Mouse (Mus musculus) hindbrain, embryonic 15.5 days (tissue): Measurements from ENCODE around the gene Tmem26. TPM values are rescaled to one million over a fixed set of nuclear protein-coding genes. Genes with fewer than 3 reads are reported as not detected.

ENCODE experiments used
- ATAC-seq: fragments of 200-750 bp; cut with Nextera tagmentation; 2 replicates; pipeline ENCODE4 v1.8.0; 2017; ENCODE audit warnings: low read depth, moderate number of reproducible peaks, moderate TSS enrichment; ENCODE audit not compliant: low FRiP score
- H3K27ac ChIP-seq: fragments of 300-500 bp; sonication (generic); replicated peaks from 2 replicates; pipeline ENCODE4 v1.5.1; 2015; ENCODE audit warnings: mild to moderate bottlenecking, inconsistent platforms
- H3K27me3 ChIP-seq: fragments of 300-500 bp; sonication (generic); 2 replicates; pipeline ENCODE4 v1.6.1; 2015; ENCODE audit warnings: control low read depth, inconsistent platforms
- H3K36me3 ChIP-seq: fragments of 300-500 bp; sonication (generic); 2 replicates; pipeline ENCODE4 v1.6.1; 2015; ENCODE audit warnings: control low read depth, inconsistent platforms
- H3K4me1 ChIP-seq: fragments of 300-500 bp; sonication (generic); replicated peaks from 2 replicates; pipeline ENCODE4 v1.6.1; 2015; ENCODE audit warnings: control low read depth, inconsistent platforms
- H3K4me2 ChIP-seq: fragments of 300-500 bp; sonication (generic); 2 replicates; pipeline ENCODE4 v1.6.1; 2015; ENCODE audit warnings: moderate library complexity, mild to moderate bottlenecking, inconsistent platforms
- H3K4me3 ChIP-seq: fragments of 300-500 bp; sonication (generic); 2 replicates; pipeline ENCODE4 v1.5.1; 2015; ENCODE audit warnings: mild to moderate bottlenecking, inconsistent platforms
- H3K9ac ChIP-seq: fragments of 300-500 bp; sonication (generic); 2 replicates; pipeline ENCODE4 v1.6.1; 2015; ENCODE audit warnings: inconsistent platforms
- H3K9me3 ChIP-seq: fragments of 300-500 bp; sonication (generic); 2 replicates; pipeline ENCODE4 v1.6.1; 2016; ENCODE audit warnings: control low read depth, inconsistent platforms
- WGBS: fragments of 180-500 bp; shearing (Covaris S2); methylation state at CpG from one replicate; pipeline ENCODE4 v1.1.7; 2015; 5-methylcytosine and 5-hydroxymethylcytosine counted together
- polyA plus RNA-seq: library from polyadenylated mRNA; unstranded; fragments of >200 nt; fragmentation: Nextera tagmentation; extraction: Ambion mirVana; gene quantifications from 2 replicates; pipeline ENCODE4 v1.2.1, GENCODE M21; 2015

The Tmem26 gene
- polyA plus RNA-seq, 1 experiment from 2014 or later, result 7.4 TPM

DNA sequence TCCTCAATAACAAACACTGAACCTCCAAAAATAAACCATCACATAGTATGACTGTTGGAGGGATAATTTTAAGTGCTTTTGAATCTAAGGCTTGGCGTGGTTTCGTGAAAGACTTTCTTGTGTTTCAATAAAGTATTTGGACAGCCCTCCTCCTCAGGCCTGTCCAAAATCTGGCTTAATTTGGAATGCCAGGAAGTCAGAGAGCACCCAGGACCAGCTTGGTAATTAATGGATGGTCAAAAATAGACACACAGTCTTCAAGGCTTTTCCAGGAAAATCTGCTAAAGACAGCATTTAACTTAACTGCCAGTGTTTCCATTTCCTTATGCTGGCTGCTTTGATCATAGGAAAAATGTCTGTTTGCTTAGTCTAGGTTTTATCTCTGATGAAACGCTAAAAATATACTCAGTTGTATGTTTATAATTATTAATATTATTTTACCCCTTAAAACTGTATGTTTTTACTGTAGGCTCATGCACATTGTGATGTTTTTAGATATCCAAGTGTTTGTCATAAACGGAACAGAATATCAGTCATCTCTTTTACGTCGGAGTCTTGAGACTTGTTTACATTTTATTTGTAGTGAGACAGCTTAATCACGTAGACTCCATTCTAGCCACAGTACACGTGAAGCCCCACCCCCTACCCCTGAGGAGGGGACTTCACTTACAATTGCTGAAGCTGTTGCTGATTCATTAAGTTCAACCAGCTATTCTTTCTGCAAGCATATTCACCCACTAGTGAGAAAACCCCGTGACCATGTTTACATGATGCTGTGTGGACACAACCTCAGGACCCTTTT is 57.8 kb downstream of the Tmem26 start:
- H3K4me2 ChIP-seq, result no peak overlapping the region
- WGBS, result 81% methylated on average over 9 of the region's 9 CpGs
- no peak for ATAC-seq
- no peaks in the 10 kb centered on the region for H3K9me3 ChIP-seq
- no peak overlapping the region for H3K27ac ChIP-seq
- H3K9ac ChIP-seq, result no peak overlapping the region
- H3K4me1 ChIP-seq, result no peaks in the 10 kb centered on the region
- H3K36me3 ChIP-seq, result no peaks in the 10 kb centered on the region
- H3K27me3 ChIP-seq, result no peaks in the 10 kb centered on the region
- H3K4me3 ChIP-seq, result no peak overlapping the region

DNA sequence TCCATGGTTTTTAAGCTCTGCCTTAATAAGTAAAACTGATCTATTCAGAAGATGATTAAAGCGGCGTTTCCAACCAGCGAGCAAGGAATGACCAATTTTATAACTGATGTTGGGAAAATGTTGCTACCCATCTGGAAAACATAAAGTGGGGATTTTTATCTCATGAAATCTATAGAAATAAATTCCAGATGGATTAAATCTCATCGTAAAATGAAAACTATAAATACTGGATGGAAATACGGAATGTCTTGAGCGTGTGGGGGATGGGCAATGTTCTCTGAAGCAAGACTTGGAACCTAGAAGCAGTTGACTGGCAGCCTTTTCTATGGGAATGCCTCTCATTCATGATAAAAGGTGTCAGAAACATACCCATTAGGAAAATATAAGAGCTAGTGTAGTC is 59.3 kb downstream of the Tmem26 start:
- WGBS, result 91% methylated on average over 6 of the region's 6 CpGs
- no peak for ATAC-seq

DNA sequence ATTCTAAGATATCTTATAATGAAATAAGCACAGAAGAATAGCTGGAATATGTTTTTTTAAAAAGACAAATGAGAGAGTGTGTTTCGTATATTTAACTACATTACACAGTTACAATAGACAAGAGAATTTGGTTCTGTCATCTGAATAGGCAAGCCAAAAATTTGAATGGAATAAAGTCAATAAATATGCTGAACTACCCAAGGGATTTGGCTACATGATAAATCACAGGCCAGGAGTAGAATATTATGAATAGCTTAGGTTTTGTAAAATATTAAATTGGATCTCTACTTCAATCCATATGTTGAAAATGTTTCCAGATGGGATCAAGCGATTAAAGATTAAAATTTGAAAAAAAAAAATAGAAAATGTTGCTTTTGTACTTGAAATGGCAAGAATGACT is 60.4 kb downstream of the Tmem26 start:
- no peaks in the 10 kb centered on the region for H3K4me1 ChIP-seq
- H3K27me3 ChIP-seq, result no peaks in the 10 kb centered on the region
- no peaks in the 10 kb centered on the region for H3K9me3 ChIP-seq
- no peaks in the 10 kb centered on the region for H3K36me3 ChIP-seq
- H3K4me2 ChIP-seq, result no peak overlapping the region
- no peak for ATAC-seq
- WGBS, result 89% methylated on average over 2 of the region's 2 CpGs
- H3K27ac ChIP-seq, result no peak overlapping the region
- no peak overlapping the region for H3K9ac ChIP-seq
- H3K4me3 ChIP-seq, result no peak overlapping the region

More for the DNA sequence above, 59.3 kb downstream of the Tmem26 start:
- Histone ChIP-seq H3K27me3 (no peaks in the 10 kb centered on the region), H3K4me1 (no peaks in the 10 kb centered on the region), H3K27ac (no peak overlapping the region), H3K9ac (no peak overlapping the region), H3K36me3 (no peaks in the 10 kb centered on the region), H3K4me3 (no peak overlapping the region), H3K4me2 (no peak overlapping the region), H3K9me3 (no peaks in the 10 kb centered on the region)

DNA sequence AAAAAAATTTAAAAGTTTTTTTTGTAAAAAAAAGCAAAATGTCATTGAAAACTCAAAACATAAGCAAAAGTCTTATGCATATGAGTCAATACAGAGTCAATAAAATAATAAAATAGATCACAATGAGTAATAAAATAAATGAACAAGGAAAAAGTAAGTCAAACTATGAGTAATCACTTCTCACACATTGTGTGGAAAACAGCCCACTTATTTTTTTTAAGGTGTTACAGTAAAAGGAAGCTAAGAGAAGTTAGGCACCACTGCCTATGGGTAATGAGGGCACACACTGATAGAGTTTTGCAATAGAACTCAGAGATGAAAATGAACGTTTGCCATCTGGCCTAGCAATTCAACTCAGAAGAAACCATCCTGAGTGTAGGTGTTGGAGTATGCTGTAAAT is 61.0 kb downstream of the Tmem26 start:
- H3K4me2 ChIP-seq, result no peak overlapping the region
- no peak for ATAC-seq
- H3K4me3 ChIP-seq, result no peak overlapping the region
- H3K9ac ChIP-seq, result no peak overlapping the region
- no peak overlapping the region for H3K27ac ChIP-seq
- WGBS, result 90% methylated on average over 1 of the region's 1 CpGs
- no peaks in the 10 kb centered on the region for H3K9me3 ChIP-seq
- H3K4me1 ChIP-seq, result no peaks in the 10 kb centered on the region
- H3K27me3 ChIP-seq, result no peaks in the 10 kb centered on the region
- H3K36me3 ChIP-seq, result no peaks in the 10 kb centered on the region

DNA sequence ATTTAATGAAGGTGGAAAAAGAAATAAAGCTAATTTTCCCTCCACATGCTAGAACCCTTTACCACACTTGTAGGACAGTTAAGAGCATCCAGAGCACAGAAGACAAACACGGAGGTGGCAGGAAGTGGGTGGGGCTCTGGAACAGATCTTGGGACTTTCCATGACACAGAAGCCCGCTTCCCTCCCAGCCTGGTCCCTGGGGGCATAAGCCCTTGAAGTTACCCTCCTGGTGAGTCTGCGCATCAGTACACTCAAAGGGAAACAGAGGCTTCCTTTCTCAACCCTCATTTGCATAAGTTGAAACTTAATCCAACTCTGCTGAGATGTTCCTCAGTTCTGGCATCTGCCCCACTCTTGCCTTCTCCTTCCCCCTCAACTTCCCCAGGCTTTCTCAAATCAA is 72.0 kb downstream of the Tmem26 start:
- Histone ChIP-seq H3K36me3 (no peaks in the 10 kb centered on the region), H3K9me3 (no peaks in the 10 kb centered on the region), H3K4me1 (no peaks in the 10 kb centered on the region; the same call in 1 of the 2 replicates), H3K4me3 (no peak overlapping the region), H3K9ac (no peak overlapping the region), H3K27me3 (no peaks in the 10 kb centered on the region), H3K27ac (no peak overlapping the region), H3K4me2 (no peak overlapping the region)
- ATAC-seq, result no peak
- WGBS, result 7% methylated on average over 3 of the region's 3 CpGs

DNA sequence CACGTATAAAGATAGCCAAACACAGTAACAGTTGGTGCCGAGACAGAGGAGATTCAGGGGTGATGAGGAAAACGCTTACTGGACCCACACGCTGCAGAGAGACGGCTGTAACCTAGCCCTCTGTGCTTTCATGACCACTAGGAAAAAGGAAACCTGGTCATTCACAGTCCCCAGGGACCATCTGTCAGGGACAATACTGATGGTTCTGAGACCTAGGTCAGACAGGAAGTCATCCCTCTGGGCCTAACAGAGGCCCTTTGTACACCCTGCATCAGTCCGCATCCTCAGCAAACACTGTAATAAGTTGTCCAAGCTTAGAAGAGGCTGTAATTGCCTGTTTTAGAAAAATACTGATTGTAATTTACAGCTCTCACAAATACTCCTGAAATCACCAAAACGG is 76.4 kb downstream of the Tmem26 start:
- no peak overlapping the region for H3K27ac ChIP-seq

DNA sequence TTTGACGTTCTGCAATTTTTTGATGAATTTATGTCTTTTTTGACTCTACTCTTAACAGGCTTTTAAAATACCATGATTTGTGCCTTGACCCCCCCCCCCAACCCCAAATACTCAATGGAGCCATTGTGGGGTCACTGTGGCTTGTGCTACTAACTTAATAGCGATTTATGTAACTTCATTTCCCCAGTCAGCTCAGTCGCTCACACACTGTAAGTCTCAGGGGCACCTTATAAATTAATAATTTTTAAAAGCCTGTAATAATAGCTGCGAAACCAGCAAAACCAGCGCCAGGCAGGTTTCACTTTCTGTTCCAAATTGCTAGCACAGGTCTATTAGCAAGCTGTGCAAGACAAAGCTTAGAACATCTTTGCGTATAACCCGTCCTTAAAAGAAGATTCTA is 76.9 kb downstream of the Tmem26 start:
- H3K4me3 ChIP-seq, result no peak overlapping the region
- no peak overlapping the region for H3K27ac ChIP-seq
- 75% methylated on average over 7 of the region's 7 CpGs for WGBS
- H3K36me3 ChIP-seq, result no peaks in the 10 kb centered on the region
- no peaks in the 10 kb centered on the region; the same call in 1 of the 2 replicates for H3K4me1 ChIP-seq
- H3K27me3 ChIP-seq, result no peaks in the 10 kb centered on the region
- no peaks in the 10 kb centered on the region for H3K9me3 ChIP-seq
- no peak overlapping the region for H3K4me2 ChIP-seq
- no peak for ATAC-seq
- H3K9ac ChIP-seq, result no peak overlapping the region

More for the DNA sequence above, 76.4 kb downstream of the Tmem26 start:
- no peaks in the 10 kb centered on the region; the same call in 1 of the 2 replicates for H3K4me1 ChIP-seq
- H3K4me2 ChIP-seq, result no peak overlapping the region
- 69% methylated on average over 7 of the region's 7 CpGs for WGBS
- no peak for ATAC-seq
- H3K27me3 ChIP-seq, result no peaks in the 10 kb centered on the region
- no peak overlapping the region for H3K9ac ChIP-seq
- no peaks in the 10 kb centered on the region for H3K36me3 ChIP-seq
- no peak overlapping the region for H3K4me3 ChIP-seq
- no peaks in the 10 kb centered on the region for H3K9me3 ChIP-seq

DNA sequence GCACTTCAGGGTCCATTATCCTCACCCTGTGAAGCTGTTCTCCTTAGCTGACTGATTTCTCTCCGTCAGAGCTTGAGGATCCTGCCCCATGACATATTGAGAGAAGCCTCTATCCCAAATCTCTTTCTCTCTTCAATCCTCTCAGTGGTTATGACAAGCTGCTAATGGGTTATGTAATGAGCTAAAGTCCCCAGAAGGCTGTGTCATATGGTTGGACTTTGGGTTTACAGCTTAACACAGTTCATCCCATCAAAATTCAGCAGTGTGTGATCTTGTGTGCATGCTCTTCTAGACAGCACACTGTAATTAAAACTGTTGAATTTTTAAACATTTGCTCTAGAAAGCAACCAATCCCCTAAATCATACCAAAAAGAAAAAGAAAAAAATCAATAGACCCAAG is 82.9 kb downstream of the Tmem26 start:
- WGBS, result 41% methylated on average over 1 of the region's 1 CpGs
- Histone ChIP-seq H3K9me3 (no peaks in the 10 kb centered on the region), H3K27ac (no peak overlapping the region), H3K4me2 (no peak overlapping the region), H3K4me3 (no peak overlapping the region), H3K9ac (no peak overlapping the region), H3K27me3 (no peaks in the 10 kb centered on the region), H3K4me1 (no peaks in the 10 kb centered on the region), H3K36me3 (no peaks in the 10 kb centered on the region)
- ATAC-seq, result no peak

DNA sequence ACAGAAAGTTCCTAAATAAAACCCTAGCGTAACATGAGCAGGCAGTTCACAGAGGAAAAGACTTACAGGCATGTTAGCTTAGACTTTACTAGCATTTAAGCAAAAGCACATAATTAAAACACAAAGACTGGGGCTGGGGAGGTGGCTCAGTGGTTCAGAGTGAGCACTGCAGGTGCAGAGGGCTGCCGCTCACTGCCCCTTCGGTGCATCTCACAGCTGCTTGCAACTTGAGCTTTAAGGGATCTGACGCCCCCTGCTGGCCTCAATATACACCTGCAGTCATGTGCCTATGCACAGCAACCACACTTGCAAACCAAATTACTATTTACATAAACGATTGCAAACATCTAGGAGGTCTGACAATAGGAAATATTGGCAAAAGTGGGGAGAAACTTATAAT is 87.5 kb downstream of the Tmem26 start:
- H3K4me1 ChIP-seq, result no peaks in the 10 kb centered on the region
- no peak for ATAC-seq
- H3K9me3 ChIP-seq, result no peaks in the 10 kb centered on the region
- no peak overlapping the region for H3K9ac ChIP-seq
- no peaks in the 10 kb centered on the region for H3K27me3 ChIP-seq
- H3K4me3 ChIP-seq, result no peak overlapping the region
- WGBS, result 92% methylated on average over 5 of the region's 5 CpGs
- no peaks in the 10 kb centered on the region for H3K36me3 ChIP-seq
- H3K27ac ChIP-seq, result no peak overlapping the region
- no peak overlapping the region for H3K4me2 ChIP-seq

DNA sequence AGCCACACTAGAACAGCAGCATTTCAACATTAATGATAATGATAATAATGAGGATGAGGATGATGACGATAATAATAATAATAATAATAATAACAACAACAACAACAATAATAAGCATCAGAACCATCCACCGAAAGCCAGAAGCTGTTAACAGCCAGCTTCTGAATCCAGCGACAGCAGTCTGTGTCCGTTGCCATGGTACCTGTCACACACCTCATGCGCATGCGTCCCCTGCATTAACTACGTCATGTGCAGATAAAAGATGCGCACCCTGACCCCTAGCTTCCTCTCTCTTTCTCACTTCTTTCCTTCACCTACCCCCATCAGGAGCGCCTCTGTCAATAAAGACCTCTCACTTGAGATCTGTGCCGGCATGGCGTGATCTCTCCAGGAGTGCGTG is 89.3 kb downstream of the Tmem26 start:
- no peaks in the 10 kb centered on the region for H3K36me3 ChIP-seq
- H3K4me2 ChIP-seq, result no peak overlapping the region
- 83% methylated on average over 12 of the region's 12 CpGs for WGBS
- ATAC-seq, result no peak
- H3K4me3 ChIP-seq, result no peak overlapping the region
- H3K27me3 ChIP-seq, result no peaks in the 10 kb centered on the region
- H3K27ac ChIP-seq, result no peak overlapping the region
- H3K9me3 ChIP-seq, result no peaks in the 10 kb centered on the region
- no peaks in the 10 kb centered on the region for H3K4me1 ChIP-seq
- no peak overlapping the region for H3K9ac ChIP-seq

DNA sequence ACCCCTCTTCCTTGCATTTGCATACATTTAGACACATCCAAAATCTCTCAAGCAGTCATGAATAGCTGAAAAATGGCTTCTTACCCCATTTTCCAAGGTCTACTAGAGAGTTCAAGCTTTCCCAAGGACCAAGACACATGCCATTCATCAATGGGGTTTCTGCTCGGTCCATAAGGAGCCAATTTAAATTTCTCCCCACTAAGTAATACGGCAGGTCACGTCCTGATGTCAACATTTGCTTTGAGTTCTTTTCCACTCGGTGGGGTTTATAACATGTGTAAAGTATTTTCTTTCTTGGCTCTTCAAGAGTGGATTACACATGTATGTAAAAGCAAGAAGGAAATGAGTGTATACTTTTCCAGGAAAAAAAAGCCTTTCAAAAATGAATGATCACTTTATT is 93.8 kb downstream of the Tmem26 start:
- Histone ChIP-seq H3K4me1 (no peaks in the 10 kb centered on the region), H3K4me2 (no peak overlapping the region), H3K9me3 (no peaks in the 10 kb centered on the region), H3K9ac (no peak overlapping the region), H3K4me3 (no peak overlapping the region), H3K27ac (no peak overlapping the region), H3K36me3 (no peaks in the 10 kb centered on the region), H3K27me3 (no peaks in the 10 kb centered on the region)
- no peak for ATAC-seq
- WGBS, result 76% methylated on average over 4 of the region's 4 CpGs

DNA sequence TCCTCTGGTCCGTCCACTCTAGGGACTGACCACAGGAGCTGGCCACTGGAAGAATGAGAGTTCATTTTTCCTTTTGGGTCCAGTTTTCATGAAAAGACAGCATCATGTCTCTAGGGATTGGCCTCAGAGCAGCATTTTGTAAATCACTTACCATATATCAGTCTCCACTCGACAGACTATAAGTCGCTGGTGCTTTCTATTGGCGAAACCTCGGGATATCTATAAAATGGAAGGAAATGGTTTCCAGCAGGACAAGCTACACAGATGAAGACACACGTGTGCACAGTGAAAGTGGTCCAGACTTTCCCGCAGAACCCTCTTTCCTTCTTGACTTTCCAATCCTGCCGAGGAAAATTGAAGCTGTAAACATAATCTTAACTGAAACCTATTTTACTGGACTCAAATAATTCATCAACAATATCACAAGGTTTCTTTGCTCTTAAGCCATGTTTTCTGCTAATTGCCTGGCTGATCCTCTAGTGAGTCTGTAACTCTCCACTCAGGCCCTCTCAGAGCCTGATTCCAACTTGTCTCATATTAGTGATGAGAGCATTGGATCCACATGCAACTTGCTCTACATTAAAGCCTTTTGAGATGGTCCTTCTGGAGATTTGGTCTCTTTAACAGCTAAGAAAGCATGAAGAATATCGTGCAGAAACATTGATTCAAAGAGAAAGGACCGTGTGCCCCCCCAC is 94.8 kb downstream of the Tmem26 start:
- WGBS, result 84% methylated on average over 10 of the region's 10 CpGs
- Histone ChIP-seq H3K9me3 (no peaks in the 10 kb centered on the region), H3K4me2 (no peak overlapping the region), H3K9ac (no peak overlapping the region), H3K4me1 (no peaks in the 10 kb centered on the region), H3K27me3 (no peaks in the 10 kb centered on the region), H3K27ac (no peak overlapping the region), H3K36me3 (no peaks in the 10 kb centered on the region), H3K4me3 (no peak overlapping the region)
- no peak for ATAC-seq
